Mouse (Mus musculus): ENCODE results near the gene Prss58. TPM values are rescaled to one million over a fixed set of nuclear protein-coding genes. Genes with fewer than 3 reads are reported as not detected.

Gene Prss58
- not detected in 2 replicates for polyA plus RNA-seq (2015; fragmentation: Nextera tagmentation; extraction: Ambion mirVana)

- H3K27me3 ChIP-seq (ENCODE audit: control insufficient read depth, insufficient read depth, low read depth, low read length) = no peaks in the 10 kb centered on the region
- no peak within 1 kb of the TSS for H3K27ac ChIP-seq (ENCODE audit: low read length)
- no peak within 1 kb of the TSS for H3K4me2 ChIP-seq (ENCODE audit: low read length)
- no peak within 1 kb of the TSS for H3K4me3 ChIP-seq (ENCODE audit: low read depth, low read length)
- H3K9ac ChIP-seq (ENCODE audit: low read depth, low read length) = no peak within 1 kb of the TSS
- H3K9me3 ChIP-seq (replicated peaks; ENCODE audit: control insufficient read depth, low read length, poor library complexity, severe bottlenecking) = no peaks in the 10 kb centered on the region
- no peaks in the 10 kb centered on the region for H3K4me1 ChIP-seq (ENCODE audit: control insufficient read depth, insufficient read depth, low read length)
- ATAC-seq = no peak
- H3K36me3 ChIP-seq (ENCODE audit: control insufficient read depth, insufficient read depth, low read length) = no peaks in the 10 kb centered on the region
Measured at GRCm38 (mm10) chr6:40900287-40900686, at the start of gene Prss58. Gene Prss58, minus strand, starts transcription at chr6:40900387.

GRCm38 (mm10) chr6:40940457-40940856 lies 40.3 kb upstream of the Prss58 start, which contains the start of gene 1700074P13Rik:
Gene 1700074P13Rik, minus strand, starts transcription at chr6:40940557.
- Histone ChIP-seq H3K4me3 (ENCODE audit: low read depth, low read length) (no peak within 1 kb of the TSS), H3K36me3 (ENCODE audit: control insufficient read depth, insufficient read depth, low read length) (no peaks in the 10 kb centered on the region), H3K27me3 (ENCODE audit: control insufficient read depth, insufficient read depth, low read depth, low read length) (no peaks in the 10 kb centered on the region), H3K27ac (ENCODE audit: low read length) (no peak within 1 kb of the TSS), H3K9ac (ENCODE audit: low read depth, low read length) (no peak within 1 kb of the TSS), H3K9me3 (replicated peaks; ENCODE audit: control insufficient read depth, low read length, poor library complexity, severe bottlenecking) (no peaks in the 10 kb centered on the region), H3K4me2 (ENCODE audit: low read length) (no peak within 1 kb of the TSS), H3K4me1 (ENCODE audit: control insufficient read depth, insufficient read depth, low read length) (no peaks in the 10 kb centered on the region)
- WGBS = 93% methylated on average over 10 of the region's 10 CpGs
- ATAC-seq = no peak

- Histone ChIP-seq H3K4me3 (ENCODE audit: low read depth, low read length) (no peak overlapping the region), H3K9me3 (replicated peaks; ENCODE audit: control insufficient read depth, low read length, poor library complexity, severe bottlenecking) (no peaks in the 10 kb centered on the region), H3K36me3 (ENCODE audit: control insufficient read depth, insufficient read depth, low read length) (no peaks in the 10 kb centered on the region), H3K27ac (ENCODE audit: low read length) (no peak overlapping the region), H3K4me2 (ENCODE audit: low read length) (no peak overlapping the region), H3K9ac (ENCODE audit: low read depth, low read length) (no peak overlapping the region), H3K4me1 (ENCODE audit: control insufficient read depth, insufficient read depth, low read length) (no peaks in the 10 kb centered on the region), H3K27me3 (ENCODE audit: control insufficient read depth, insufficient read depth, low read depth, low read length) (no peaks in the 10 kb centered on the region)
- no peak for ATAC-seq
- WGBS = 89% methylated on average over 4 of the region's 4 CpGs
Measured at GRCm38 (mm10) chr6:40919954-40920353, 19.8 kb upstream of the Prss58 start.

- ATAC-seq = no peak
- no peak overlapping the region for H3K4me3 ChIP-seq (ENCODE audit: low read depth, low read length)
- WGBS = 80% methylated on average over 1 of the region's 1 CpGs
- H3K4me1 ChIP-seq (ENCODE audit: control insufficient read depth, insufficient read depth, low read length) = no peaks in the 10 kb centered on the region
- no peaks in the 10 kb centered on the region for H3K9me3 ChIP-seq (replicated peaks; ENCODE audit: control insufficient read depth, low read length, poor library complexity, severe bottlenecking)
- H3K27ac ChIP-seq (ENCODE audit: low read length) = no peak overlapping the region
- H3K4me2 ChIP-seq (ENCODE audit: low read length) = no peak overlapping the region
- H3K27me3 ChIP-seq (ENCODE audit: control insufficient read depth, insufficient read depth, low read depth, low read length) = no peaks in the 10 kb centered on the region
- no peaks in the 10 kb centered on the region for H3K36me3 ChIP-seq (ENCODE audit: control insufficient read depth, insufficient read depth, low read length)
- H3K9ac ChIP-seq (ENCODE audit: low read depth, low read length) = no peak overlapping the region
Measured at GRCm38 (mm10) chr6:40894716-40895115, 5.5 kb downstream of the Prss58 start.

- Histone ChIP-seq H3K4me2 (ENCODE audit: low read length) (no peak overlapping the region), H3K4me1 (ENCODE audit: control insufficient read depth, insufficient read depth, low read length) (no peaks in the 10 kb centered on the region), H3K27me3 (ENCODE audit: control insufficient read depth, insufficient read depth, low read depth, low read length) (no peaks in the 10 kb centered on the region), H3K27ac (ENCODE audit: low read length) (no peak overlapping the region), H3K36me3 (ENCODE audit: control insufficient read depth, insufficient read depth, low read length) (no peaks in the 10 kb centered on the region), H3K4me3 (ENCODE audit: low read depth, low read length) (no peak overlapping the region), H3K9me3 (replicated peaks; ENCODE audit: control insufficient read depth, low read length, poor library complexity, severe bottlenecking) (no peaks in the 10 kb centered on the region), H3K9ac (ENCODE audit: low read depth, low read length) (no peak overlapping the region)
- 42% methylated on average over 7 of the region's 7 CpGs for WGBS
- no peak for ATAC-seq
Measured at GRCm38 (mm10) chr6:40893577-40893976, 6.6 kb downstream of the Prss58 start.

- H3K27ac ChIP-seq (ENCODE audit: low read length) = no peak overlapping the region
- ATAC-seq = no peak
- no peak overlapping the region for H3K4me2 ChIP-seq (ENCODE audit: low read length)
- no peaks in the 10 kb centered on the region for H3K4me1 ChIP-seq (ENCODE audit: control insufficient read depth, insufficient read depth, low read length)
- H3K9me3 ChIP-seq (replicated peaks; ENCODE audit: control insufficient read depth, low read length, poor library complexity, severe bottlenecking) = no peaks in the 10 kb centered on the region
- no peak overlapping the region for H3K4me3 ChIP-seq (ENCODE audit: low read depth, low read length)
- no peak overlapping the region for H3K9ac ChIP-seq (ENCODE audit: low read depth, low read length)
- H3K36me3 ChIP-seq (ENCODE audit: control insufficient read depth, insufficient read depth, low read length) = no peaks in the 10 kb centered on the region
- H3K27me3 ChIP-seq (ENCODE audit: control insufficient read depth, insufficient read depth, low read depth, low read length) = no peaks in the 10 kb centered on the region
- WGBS = 79% methylated on average over 4 of the region's 4 CpGs
Measured at GRCm38 (mm10) chr6:40891754-40892153, 8.4 kb downstream of the Prss58 start.

GRCm38 (mm10) chr6:40890973-40891372 lies 9.2 kb downstream of the Prss58 start:
- H3K4me2 ChIP-seq (ENCODE audit: low read length) = no peak overlapping the region
- WGBS = 83% methylated on average over 1 of the region's 1 CpGs
- no peaks in the 10 kb centered on the region for H3K4me1 ChIP-seq (ENCODE audit: control insufficient read depth, insufficient read depth, low read length)
- no peak overlapping the region for H3K27ac ChIP-seq (ENCODE audit: low read length)
- no peaks in the 10 kb centered on the region for H3K9me3 ChIP-seq (replicated peaks; ENCODE audit: control insufficient read depth, low read length, poor library complexity, severe bottlenecking)
- H3K27me3 ChIP-seq (ENCODE audit: control insufficient read depth, insufficient read depth, low read depth, low read length) = no peaks in the 10 kb centered on the region
- no peak overlapping the region for H3K4me3 ChIP-seq (ENCODE audit: low read depth, low read length)
- no peaks in the 10 kb centered on the region for H3K36me3 ChIP-seq (ENCODE audit: control insufficient read depth, insufficient read depth, low read length)
- H3K9ac ChIP-seq (ENCODE audit: low read depth, low read length) = no peak overlapping the region
- no peak for ATAC-seq

- ATAC-seq = no peak
- no peaks in the 10 kb centered on the region for H3K27me3 ChIP-seq (ENCODE audit: control insufficient read depth, insufficient read depth, low read depth, low read length)
- H3K9me3 ChIP-seq (replicated peaks; ENCODE audit: control insufficient read depth, low read length, poor library complexity, severe bottlenecking) = no peaks in the 10 kb centered on the region
- no peaks in the 10 kb centered on the region for H3K4me1 ChIP-seq (ENCODE audit: control insufficient read depth, insufficient read depth, low read length)
- H3K4me3 ChIP-seq (ENCODE audit: low read depth, low read length) = no peak within 1 kb of the TSS
- 91% methylated on average over 3 of the region's 3 CpGs for WGBS
- no peak within 1 kb of the TSS for H3K4me2 ChIP-seq (ENCODE audit: low read length)
- no peak within 1 kb of the TSS for H3K9ac ChIP-seq (ENCODE audit: low read depth, low read length)
- no peaks in the 10 kb centered on the region for H3K36me3 ChIP-seq (ENCODE audit: control insufficient read depth, insufficient read depth, low read length)
- H3K27ac ChIP-seq (ENCODE audit: low read length) = no peak within 1 kb of the TSS
Measured at GRCm38 (mm10) chr6:40887394-40887793, 12.8 kb downstream of the Prss58 start, which contains the start of gene Moxd2. Gene Moxd2, minus strand, starts transcription at chr6:40887494.

- Histone ChIP-seq H3K4me1 (ENCODE audit: control insufficient read depth, insufficient read depth, low read length) (no peaks in the 10 kb centered on the region), H3K27me3 (ENCODE audit: control insufficient read depth, insufficient read depth, low read depth, low read length) (no peaks in the 10 kb centered on the region), H3K9ac (ENCODE audit: low read depth, low read length) (no peak overlapping the region), H3K27ac (ENCODE audit: low read length) (no peak overlapping the region), H3K36me3 (ENCODE audit: control insufficient read depth, insufficient read depth, low read length) (no peaks in the 10 kb centered on the region), H3K4me3 (ENCODE audit: low read depth, low read length) (no peak overlapping the region), H3K9me3 (replicated peaks; ENCODE audit: control insufficient read depth, low read length, poor library complexity, severe bottlenecking) (no peaks in the 10 kb centered on the region), H3K4me2 (ENCODE audit: low read length) (no peak overlapping the region)
- ATAC-seq = no peak
Measured at GRCm38 (mm10) chr6:40845283-40845682, 54.9 kb downstream of the Prss58 start.
